In the genomic region with DNA sequence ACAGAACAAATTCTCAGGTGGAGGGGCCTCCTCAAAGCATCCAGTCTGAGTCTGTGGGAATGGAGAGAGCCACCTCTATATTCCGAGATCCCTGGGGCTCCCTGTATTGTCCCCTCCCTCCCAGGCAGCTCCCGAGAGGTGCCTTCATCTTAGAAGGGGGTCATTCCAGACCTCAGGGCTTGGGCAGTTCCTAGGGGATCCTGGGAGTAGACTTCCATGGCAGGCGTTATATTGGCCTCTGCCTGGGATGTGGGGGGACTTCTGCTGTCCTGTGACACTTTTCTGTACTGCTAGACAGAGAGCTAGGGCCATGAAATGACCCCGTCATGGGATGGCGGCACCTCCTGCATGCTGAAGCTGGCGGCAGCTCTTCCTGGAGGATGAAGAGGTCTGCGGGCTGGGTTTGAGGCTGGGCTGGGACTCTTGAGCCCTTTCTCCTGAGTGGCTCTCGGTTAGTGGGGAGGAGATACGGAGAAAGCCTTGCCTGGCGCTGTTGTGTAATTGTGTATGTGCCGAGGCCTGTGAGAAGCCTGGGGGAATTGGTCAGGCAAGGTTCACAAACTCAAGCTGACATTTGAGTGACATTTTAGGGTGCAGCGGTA, we compare ENCODE assay signal across 13 mouse cellular contexts.
A peak's percentile ranks its signal among the peaks of the same experiment; 100 is the strongest.
DNase-seq lines count a peak whose midpoint lies in the region; ATAC-seq and TF ChIP-seq lines count a peak whose summit lies in the region.
"Had no signal": no experiment of that assay in that cellular context is flagged by ENCODE, and none has a peak within 500 bp of the region (broad histone marks: within the 10 kb centered on the region; RNA-seq: fewer than 3 reads in every experiment).

No protein-coding gene starts in this region.

- intact Hi-C loops in gastrocnemius, adult 2 months (cut with DNase I), result loop anchor here (5.0 to 10.0 kb wide), 2 partner anchors 71 to 219 kb away; no protein-coding TSS in a partner anchor

- no peak for TF ChIP-seq EP300 in lung, postnatal 0 days (IDR thresholded peaks at IDR 0.05)

- no peak overlapping the region for H3K9ac ChIP-seq in lung, postnatal 0 days (replicated peaks; ENCODE audit: low read depth)
- no peak overlapping the region for H3K9ac ChIP-seq in forebrain, embryonic 15.5 days (replicated peaks)
- no peak overlapping the region for H3K9ac ChIP-seq in midbrain, embryonic 14.5 days (replicated peaks; ENCODE audit: low read length)
- no peak overlapping the region for H3K9ac ChIP-seq in intestine, postnatal 0 days (ENCODE audit: low read depth, low read length)
- H3K9ac ChIP-seq: intestine, embryonic 15.5 days; lung, embryonic 14.5 days had no signal

- no peaks in the 10 kb centered on the region for H3K36me3 ChIP-seq in lung, postnatal 0 days (ENCODE audit: insufficient read depth, low read length)
- H3K36me3 ChIP-seq in forebrain, embryonic 15.5 days, result no peaks in the 10 kb centered on the region
- no peaks in the 10 kb centered on the region for H3K36me3 ChIP-seq in midbrain, embryonic 14.5 days (ENCODE audit: control insufficient read depth, insufficient read depth, low read length)
- H3K36me3 ChIP-seq in intestine, postnatal 0 days (ENCODE audit: control insufficient read depth, insufficient read depth), result peaks cover 7% of the 10 kb centered on the region; the same call in 1 of the 2 replicates
- H3K36me3 ChIP-seq: heart, embryonic 15.5 days; intestine, embryonic 15.5 days had no signal

- H3K9me3 ChIP-seq in lung, postnatal 0 days (ENCODE audit: low read length), result no peaks in the 10 kb centered on the region
- no peaks in the 10 kb centered on the region for H3K9me3 ChIP-seq in forebrain, embryonic 15.5 days
- no peaks in the 10 kb centered on the region for H3K9me3 ChIP-seq in midbrain, embryonic 14.5 days (ENCODE audit: control insufficient read depth, low read length)
- H3K9me3 ChIP-seq in intestine, postnatal 0 days (ENCODE audit: control insufficient read depth), result no peaks in the 10 kb centered on the region
- H3K9me3 ChIP-seq: G1E; heart, embryonic 15.5 days; intestine, embryonic 15.5 days had no signal

- no peak overlapping the region for H3K4me3 ChIP-seq in gastrocnemius, adult 2 months
- no peak overlapping the region for H3K4me3 ChIP-seq in lung, postnatal 0 days (ENCODE audit: low read depth, low read length)
- H3K4me3 ChIP-seq in forebrain, embryonic 15.5 days, result no peak overlapping the region
- H3K4me3 ChIP-seq in midbrain, embryonic 14.5 days (replicated peaks; ENCODE audit: low read depth, low read length), result no peak overlapping the region
- H3K4me3 ChIP-seq in intestine, postnatal 0 days (ENCODE audit: low read depth, low read length), result no peak overlapping the region
- H3K4me3 ChIP-seq: heart, embryonic 15.5 days; intestine, embryonic 15.5 days had no signal

- H3K27ac ChIP-seq in gastrocnemius, adult 2 months, result peak overlapping the region; percentile 58; the same call in 1 of the 2 replicates
- no peak overlapping the region for H3K27ac ChIP-seq in lung, postnatal 0 days (ENCODE audit: low read length)
- peak overlapping the region; percentile 74 for H3K27ac ChIP-seq in forebrain, embryonic 15.5 days (replicated peaks)
- peak overlapping the region; percentile 52; the same call in 1 of the 2 replicates for H3K27ac ChIP-seq in midbrain, embryonic 14.5 days (replicated peaks; ENCODE audit: low read depth, low read length)
- H3K27ac ChIP-seq in intestine, postnatal 0 days (ENCODE audit: low read depth, low read length), result no peak overlapping the region
- H3K27ac ChIP-seq: heart, embryonic 15.5 days; intestine, embryonic 15.5 days had no signal

- no peak for DNase-seq in gastrocnemius, adult 2 months
- no peak for DNase-seq in gastrocnemius, postnatal 25 days
- DNase-seq in lung, postnatal 0 days (ENCODE audit: low spot score), result peak; percentile 60
- no peak for DNase-seq in lung, postnatal 25 days (ENCODE audit: low spot score)
- no peak for DNase-seq in midbrain, embryonic 14.5 days
- no peak for DNase-seq in frontal cortex, postnatal 14 days (ENCODE audit: low spot score in 2 of 2)

- H3K27me3 ChIP-seq in lung, postnatal 0 days (replicated peaks; ENCODE audit: insufficient read depth, low read length), result no peaks in the 10 kb centered on the region
- no peaks in the 10 kb centered on the region for H3K27me3 ChIP-seq in forebrain, embryonic 15.5 days
- H3K27me3 ChIP-seq in midbrain, embryonic 14.5 days (ENCODE audit: control insufficient read depth, insufficient read depth, low read length), result no peaks in the 10 kb centered on the region
- H3K27me3 ChIP-seq in intestine, postnatal 0 days (replicated peaks; ENCODE audit: control insufficient read depth, insufficient read depth, low read length), result no peaks in the 10 kb centered on the region
- H3K27me3 ChIP-seq: heart, embryonic 15.5 days; intestine, embryonic 15.5 days had no signal

- 0 out of 2 replicates have a peak, but pooled peaks have one; percentile 18 for ATAC-seq in lung, postnatal 0 days
- no peak for ATAC-seq in forebrain, embryonic 15.5 days (replicated peaks)
- no peak for ATAC-seq in midbrain, embryonic 14.5 days (ENCODE audit: low FRiP score, low TSS enrichment)
- ATAC-seq in intestine, postnatal 0 days, result no peak
- ATAC-seq: activated CD4-positive, CD25-positive, alpha-beta regulatory T cell, adult 4 months; intestine, embryonic 15.5 days had no signal

- 65% methylated on average over 12 of the region's 12 CpGs for WGBS in lung, postnatal 0 days
- 77% methylated on average over 12 of the region's 12 CpGs for WGBS in forebrain, embryonic 15.5 days
- 76% methylated on average over 12 of the region's 12 CpGs for WGBS in midbrain, embryonic 14.5 days
- 88% methylated on average over 12 of the region's 12 CpGs for WGBS in intestine, postnatal 0 days

- H3K4me2 ChIP-seq in lung, postnatal 0 days (replicated peaks; ENCODE audit: low read depth, low read length), result no peak overlapping the region
- no peak overlapping the region for H3K4me2 ChIP-seq in forebrain, embryonic 15.5 days (replicated peaks)
- H3K4me2 ChIP-seq in midbrain, embryonic 14.5 days (ENCODE audit: low read length), result no peak overlapping the region
- H3K4me2 ChIP-seq in intestine, postnatal 0 days (replicated peaks; ENCODE audit: low read depth), result no peak overlapping the region
- H3K4me2 ChIP-seq: heart, embryonic 15.5 days; intestine, embryonic 15.5 days; lung, embryonic 14.5 days had no signal

- TF ChIP-seq CTCF in gastrocnemius, adult 2 months (IDR thresholded peaks at IDR 0.05), result no peak
- no peak for TF ChIP-seq CTCF in lung, postnatal 0 days (IDR thresholded peaks at IDR 0.05)
- TF ChIP-seq CTCF in intestine, postnatal 0 days (IDR thresholded peaks at IDR 0.05; ENCODE audit: low read depth), result no peak

- peaks cover 10% of the 10 kb centered on the region; the same call in 1 of the 2 replicates for H3K4me1 ChIP-seq in lung, postnatal 0 days (ENCODE audit: insufficient read depth, low read depth, low read length)
- H3K4me1 ChIP-seq in forebrain, embryonic 15.5 days, result peaks cover 51% of the 10 kb centered on the region
- peaks cover 20% of the 10 kb centered on the region for H3K4me1 ChIP-seq in midbrain, embryonic 14.5 days (ENCODE audit: control insufficient read depth, insufficient read depth, low read length)
- H3K4me1 ChIP-seq in intestine, postnatal 0 days (replicated peaks; ENCODE audit: control insufficient read depth, insufficient read depth, low read length), result peaks cover 12% of the 10 kb centered on the region; the same call in 1 of the 2 replicates

Comparison
In these comparisons a context has a peak if more than half of its experiments do, and no peak if none do; other contexts are left out.
1. H3K27ac ChIP-seq: peak in gastrocnemius, adult 2 months (single experiment), forebrain, embryonic 15.5 days (single experiment) and midbrain, embryonic 14.5 days (single experiment); none in lung, postnatal 0 days (single experiment) and intestine, postnatal 0 days (single experiment).